Mouse (Mus musculus) midbrain, embryonic 16.5 days (tissue): ENCODE measurements at regions not wholly inside any gene's neighbourhood (a gene's known extent, or its start where the extent isn't known, plus 50 kb on each side); places are given as distances from the start of the nearest gene placed in this dataset.
A peak's percentile ranks its signal among the peaks of the same experiment; 100 is the strongest.

Source experiments
- ATAC-seq: fragments of 200-750 bp; cut with Nextera tagmentation; 2 replicates; pipeline ENCODE4 v1.8.0; 2017; ENCODE audit warnings: moderate TSS enrichment
- H3K27ac ChIP-seq: fragments of 300-500 bp; sonication (generic); 2 replicates; pipeline ENCODE4 v1.5.1; 2014; ENCODE audit warnings: mild to moderate bottlenecking, low read length, mixed read lengths
- H3K27me3 ChIP-seq: fragments of 300-500 bp; sonication (generic); 2 replicates; pipeline ENCODE4 v1.6.1; 2014; ENCODE audit warnings: low read depth, low read length, mixed read lengths; ENCODE audit not compliant: control insufficient read depth, insufficient read depth
- H3K36me3 ChIP-seq: fragments of 300-500 bp; sonication (generic); 2 replicates; pipeline ENCODE4 v1.6.1; 2014; ENCODE audit warnings: mild to moderate bottlenecking, low read length, moderate library complexity, mixed read lengths; ENCODE audit not compliant: control insufficient read depth, insufficient read depth
- H3K4me1 ChIP-seq: fragments of 300-500 bp; sonication (generic); 2 replicates; pipeline ENCODE4 v1.6.1; 2014; ENCODE audit warnings: mild to moderate bottlenecking, low read length, mixed read lengths; ENCODE audit not compliant: control insufficient read depth, insufficient read depth
- H3K4me2 ChIP-seq: fragments of 300-500 bp; sonication (generic); 2 replicates; pipeline ENCODE4 v1.6.1; 2014; ENCODE audit warnings: mild to moderate bottlenecking, low read length, mixed read lengths
- H3K4me3 ChIP-seq: fragments of 300-500 bp; sonication (generic); 2 replicates; pipeline ENCODE4 v1.5.1; 2014; ENCODE audit warnings: low read depth, mild to moderate bottlenecking, low read length, moderate library complexity, mixed read lengths
- H3K9ac ChIP-seq: fragments of 300-500 bp; sonication (generic); 2 replicates; pipeline ENCODE4 v1.6.1; 2014; ENCODE audit warnings: low read depth, low read length, mixed read lengths
- H3K9me3 ChIP-seq: fragments of 300-500 bp; sonication (generic); replicated peaks from 2 replicates; pipeline ENCODE4 v1.6.1; 2014; ENCODE audit warnings: mild to moderate bottlenecking, low read length, mixed read lengths; ENCODE audit not compliant: control insufficient read depth, poor library complexity, severe bottlenecking
- WGBS: fragments of 180-500 bp; shearing (Covaris S2); extraction: QIAGEN DNeasy Blood & Tissue Kit; methylation state at CpG from one replicate; pipeline ENCODE4 v1.1.7; 2014; 5-methylcytosine and 5-hydroxymethylcytosine counted together

DNA sequence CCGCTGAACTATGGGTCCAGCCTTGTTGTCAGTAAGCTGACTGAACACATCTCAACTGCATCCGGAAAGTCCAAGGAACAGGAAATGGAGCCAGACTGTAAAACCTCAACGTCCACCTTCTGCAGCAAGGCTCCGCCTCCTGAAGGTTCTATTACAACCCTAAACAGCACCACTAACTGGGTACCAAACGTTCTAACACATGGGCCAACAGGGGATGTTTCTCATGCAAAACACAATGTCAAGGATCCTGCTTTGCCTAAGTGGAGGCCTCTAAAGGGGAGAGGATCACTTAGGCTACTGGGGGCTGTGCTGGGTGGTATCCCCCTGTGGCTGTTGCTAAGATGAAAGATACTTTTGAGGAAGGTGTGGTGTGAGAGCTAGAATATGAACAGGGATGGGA lies 51.0 kb upstream of the Stt3b start:
- Histone ChIP-seq H3K4me2 (no peak overlapping the region), H3K27me3 (no peaks in the 10 kb centered on the region), H3K4me1 (no peaks in the 10 kb centered on the region), H3K27ac (no peak overlapping the region), H3K9me3 (peaks cover 2% of the 10 kb centered on the region; the same call in 1 of the 2 replicates), H3K4me3 (no peak overlapping the region), H3K36me3 (no peaks in the 10 kb centered on the region), H3K9ac (no peak overlapping the region)
- ATAC-seq: no peak
- WGBS: 75% methylated on average over 5 of the region's 5 CpGs

DNA sequence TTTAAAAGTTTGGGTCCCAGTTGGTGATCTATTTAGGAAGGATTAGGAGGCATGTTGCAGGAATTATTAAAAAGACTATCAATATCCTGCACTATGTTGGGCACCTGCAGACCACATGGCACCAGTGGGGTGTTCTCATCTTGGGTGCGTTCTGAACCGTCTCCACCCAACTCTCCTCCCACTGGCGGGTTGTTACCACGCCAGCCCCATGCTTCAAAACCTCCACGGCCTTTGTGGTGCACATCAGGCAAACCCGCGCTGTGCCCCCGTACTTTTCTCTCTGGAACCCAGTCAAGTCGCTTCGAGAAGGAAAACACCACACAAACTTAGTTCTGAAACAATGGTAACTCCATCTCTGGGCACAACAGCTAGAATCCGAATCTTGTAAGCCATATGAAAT lies 51.7 kb upstream of the Stt3b start:
- Histone ChIP-seq H3K9ac (no peak overlapping the region), H3K4me3 (no peak overlapping the region), H3K9me3 (peaks cover 2% of the 10 kb centered on the region; the same call in 1 of the 2 replicates), H3K4me1 (no peaks in the 10 kb centered on the region), H3K36me3 (no peaks in the 10 kb centered on the region), H3K27me3 (no peaks in the 10 kb centered on the region), H3K27ac (no peak overlapping the region), H3K4me2 (no peak overlapping the region)
- no peak for ATAC-seq
- 92% methylated on average over 11 of the region's 11 CpGs for WGBS

- Histone ChIP-seq H3K27me3 (no peaks in the 10 kb centered on the region), H3K4me3 (no peak overlapping the region), H3K9ac (no peak overlapping the region), H3K27ac (no peak overlapping the region), H3K4me1 (no peaks in the 10 kb centered on the region), H3K9me3 (peaks cover 2% of the 10 kb centered on the region; the same call in 1 of the 2 replicates), H3K4me2 (no peak overlapping the region), H3K36me3 (no peaks in the 10 kb centered on the region)
- 89% methylated on average over 4 of the region's 4 CpGs for WGBS
- ATAC-seq: no peak
These were observed 52.3 kb upstream of the Stt3b start for GRCm38 (mm10) chr9:115362486-115362885.

DNA sequence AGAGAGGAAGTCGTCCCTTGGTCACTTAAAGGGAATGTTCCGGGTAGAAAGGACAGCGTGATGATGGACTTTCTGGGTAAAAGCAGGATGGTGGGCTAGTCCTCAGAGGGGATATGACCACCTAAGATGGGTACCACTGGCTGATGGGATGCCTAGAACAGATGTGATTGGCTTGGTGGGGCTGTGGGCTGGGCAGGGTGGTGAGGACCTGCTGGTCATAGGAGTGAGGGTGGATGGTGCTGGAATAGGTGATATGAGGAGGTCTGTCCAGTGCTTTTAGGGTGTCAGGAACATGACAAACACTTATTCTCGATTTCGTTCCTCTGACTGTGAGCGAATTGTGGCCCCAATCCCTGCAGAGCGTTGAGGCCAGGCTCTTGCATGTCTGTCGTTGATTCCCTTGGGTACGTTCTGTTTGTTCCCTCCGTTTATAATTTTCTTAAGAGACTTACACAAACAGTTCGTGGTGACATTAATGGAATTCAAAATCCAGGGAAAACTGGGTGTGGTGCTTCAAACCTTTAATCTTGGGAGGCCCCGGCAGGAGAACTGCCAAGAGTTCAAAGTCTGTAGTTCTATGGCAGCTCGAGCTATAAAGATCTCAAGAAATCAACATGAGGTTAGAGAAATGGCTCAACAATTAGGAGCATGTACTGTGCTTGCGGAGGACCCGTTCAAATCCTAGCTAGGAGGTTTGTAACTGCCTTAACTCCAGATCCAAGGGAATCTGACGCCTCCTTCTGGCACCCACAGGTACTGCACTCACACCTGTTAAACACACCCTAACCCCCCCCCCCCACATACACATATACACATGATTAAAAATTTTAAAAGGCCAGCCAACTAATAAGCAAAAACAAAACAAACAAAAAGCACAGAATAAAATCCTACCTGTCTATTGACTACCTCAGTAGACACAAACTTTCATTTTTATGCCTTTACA lies 55.0 kb upstream of the Stt3b start:
- no peak overlapping the region for H3K4me3 ChIP-seq
- 90% methylated on average over 16 of the region's 16 CpGs for WGBS
- H3K27me3 ChIP-seq: no peaks in the 10 kb centered on the region
- H3K4me2 ChIP-seq: no peak overlapping the region
- peaks cover 2% of the 10 kb centered on the region; the same call in 1 of the 2 replicates for H3K9me3 ChIP-seq
- no peaks in the 10 kb centered on the region for H3K36me3 ChIP-seq
- ATAC-seq: no peak
- H3K9ac ChIP-seq: no peak overlapping the region
- H3K27ac ChIP-seq: no peak overlapping the region
- H3K4me1 ChIP-seq: no peaks in the 10 kb centered on the region

DNA sequence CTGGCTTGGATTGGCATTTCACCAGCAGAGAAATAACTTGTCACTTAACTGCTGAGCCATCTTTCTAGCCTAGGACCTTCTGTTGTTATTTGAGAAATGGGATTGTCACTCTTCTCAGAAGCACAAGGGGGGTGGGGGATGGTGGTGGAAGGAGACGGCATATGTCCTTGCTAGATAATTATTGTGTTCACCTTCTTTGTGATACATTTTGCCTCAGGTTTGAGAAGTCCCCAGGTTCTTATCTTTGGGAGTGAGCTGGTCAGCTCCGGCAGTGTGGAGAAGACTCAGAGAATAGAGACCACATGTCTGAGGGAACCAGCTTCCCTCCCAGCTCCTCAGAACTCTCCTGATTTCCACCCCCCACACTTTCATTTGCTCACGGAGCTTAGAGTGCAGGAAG lies 57.6 kb upstream of the Stt3b start:
- no peaks in the 10 kb centered on the region for H3K36me3 ChIP-seq
- no peaks in the 10 kb centered on the region for H3K4me1 ChIP-seq
- H3K9me3 ChIP-seq: peaks cover 2% of the 10 kb centered on the region; the same call in 1 of the 2 replicates
- no peaks in the 10 kb centered on the region for H3K27me3 ChIP-seq
- WGBS: 75% methylated on average over 3 of the region's 3 CpGs
- ATAC-seq: no peak
- no peak overlapping the region for H3K4me3 ChIP-seq
- H3K4me2 ChIP-seq: no peak overlapping the region
- no peak overlapping the region for H3K9ac ChIP-seq
- no peak overlapping the region for H3K27ac ChIP-seq

GRCm38 (mm10) chr9:115380276-115380675 lies 70.1 kb upstream of the Stt3b start:
- Histone ChIP-seq H3K4me3 (no peak overlapping the region), H3K27ac (peak overlapping the region; percentile 34; the same call in 1 of the 2 replicates), H3K27me3 (no peaks in the 10 kb centered on the region), H3K36me3 (no peaks in the 10 kb centered on the region), H3K9me3 (no peaks in the 10 kb centered on the region), H3K4me1 (0 out of 2 replicates have a peak, but pooled peaks cover 5% of the 10 kb centered on the region), H3K9ac (no peak overlapping the region), H3K4me2 (peak overlapping the region; percentile 30; the same call in 1 of the 2 replicates)
- no peak for ATAC-seq
- 61% methylated on average over 15 of the region's 15 CpGs for WGBS

DNA sequence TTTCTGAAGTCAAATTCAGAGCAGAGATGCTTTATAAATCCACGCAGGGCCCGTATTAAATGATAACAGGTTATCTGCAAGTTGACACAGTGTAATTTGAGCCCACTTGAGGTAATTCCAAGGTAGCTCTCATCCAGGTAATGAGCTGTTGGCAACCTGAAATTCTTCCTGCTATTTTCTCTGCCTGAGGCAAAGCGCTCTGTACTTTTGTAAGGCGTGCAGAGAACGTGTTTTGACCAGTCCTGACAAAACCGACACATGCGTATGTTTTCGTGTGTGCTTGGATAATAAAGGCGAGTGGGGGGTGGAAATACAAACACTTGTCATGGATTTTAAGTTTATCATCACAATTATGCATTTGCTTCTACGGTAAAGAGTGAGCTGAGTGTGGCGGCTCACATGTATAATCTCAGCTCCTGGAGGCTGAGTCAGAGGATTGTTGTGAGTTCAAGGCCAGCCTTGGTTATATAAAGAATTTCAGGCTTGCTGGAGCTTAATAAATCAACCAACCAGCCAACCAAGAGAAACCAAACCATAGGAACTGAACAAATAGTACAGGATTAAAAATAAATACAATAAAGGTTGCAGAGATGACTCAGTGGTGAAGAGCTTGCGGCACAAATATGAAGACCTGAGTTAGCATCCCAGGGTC lies 72.7 kb upstream of the Stt3b start:
- no peak for ATAC-seq
- no peaks in the 10 kb centered on the region for H3K9me3 ChIP-seq
- H3K36me3 ChIP-seq: no peaks in the 10 kb centered on the region
- no peaks in the 10 kb centered on the region for H3K27me3 ChIP-seq
- H3K4me1 ChIP-seq: 0 out of 2 replicates have a peak, but pooled peaks cover 5% of the 10 kb centered on the region
- no peak overlapping the region for H3K4me3 ChIP-seq
- no peak overlapping the region for H3K27ac ChIP-seq
- no peak overlapping the region for H3K4me2 ChIP-seq
- H3K9ac ChIP-seq: no peak overlapping the region
- WGBS: 92% methylated on average over 12 of the region's 12 CpGs

DNA sequence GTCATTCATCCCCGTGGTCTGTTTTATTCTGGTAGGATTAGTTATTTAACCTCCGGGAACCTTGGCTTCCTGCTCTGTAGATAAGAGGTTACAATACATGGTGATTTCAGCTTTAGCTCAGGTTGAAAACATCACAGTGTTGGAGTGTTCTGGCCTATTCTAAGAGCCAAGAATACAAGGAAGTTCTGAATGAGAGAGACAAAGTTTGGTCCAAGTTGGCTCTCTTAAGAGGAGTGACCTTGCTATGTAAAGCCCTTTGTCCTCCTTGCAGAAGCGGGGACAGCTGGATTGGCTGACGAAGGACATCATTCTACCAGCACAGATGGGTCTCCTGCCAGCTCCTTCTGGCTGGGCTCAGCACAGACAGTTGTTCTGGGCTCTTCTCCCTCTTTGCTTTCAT lies 73.7 kb upstream of the Stt3b start:
- no peaks in the 10 kb centered on the region for H3K27me3 ChIP-seq
- H3K9me3 ChIP-seq: no peaks in the 10 kb centered on the region
- H3K4me1 ChIP-seq: 0 out of 2 replicates have a peak, but pooled peaks cover 5% of the 10 kb centered on the region
- ATAC-seq: no peak
- 68% methylated on average over 4 of the region's 4 CpGs for WGBS
- no peak overlapping the region for H3K27ac ChIP-seq
- no peak overlapping the region for H3K9ac ChIP-seq
- no peak overlapping the region for H3K4me2 ChIP-seq
- H3K36me3 ChIP-seq: no peaks in the 10 kb centered on the region
- H3K4me3 ChIP-seq: no peak overlapping the region

GRCm38 (mm10) chr9:115384345-115384744 lies 74.1 kb upstream of the Stt3b start:
- ATAC-seq: no peak
- Histone ChIP-seq H3K27ac (no peak overlapping the region), H3K4me3 (no peak overlapping the region), H3K27me3 (no peaks in the 10 kb centered on the region), H3K36me3 (no peaks in the 10 kb centered on the region), H3K4me1 (0 out of 2 replicates have a peak, but pooled peaks cover 5% of the 10 kb centered on the region), H3K9ac (no peak overlapping the region), H3K9me3 (no peaks in the 10 kb centered on the region), H3K4me2 (no peak overlapping the region)
- 92% methylated on average over 1 of the region's 1 CpGs for WGBS
